Mouse (Mus musculus) kidney, postnatal 10 days (tissue): ENCODE data around the gene 2410002F23Rik.
A peak's percentile ranks its signal among the peaks of the same experiment; 100 is the strongest.
"Not testable (repeated sequence)": the region's sequence is repeated elsewhere in the genome, so short reads cannot be mapped to it uniquely, and the experiment has no call there.

ENCODE experiments used
- DNase-seq: peaks from one replicate; pipeline ENCODE4 v3.0.0; 2021; ENCODE audit warnings: mixed read lengths

The 2410002F23Rik gene

DNA sequence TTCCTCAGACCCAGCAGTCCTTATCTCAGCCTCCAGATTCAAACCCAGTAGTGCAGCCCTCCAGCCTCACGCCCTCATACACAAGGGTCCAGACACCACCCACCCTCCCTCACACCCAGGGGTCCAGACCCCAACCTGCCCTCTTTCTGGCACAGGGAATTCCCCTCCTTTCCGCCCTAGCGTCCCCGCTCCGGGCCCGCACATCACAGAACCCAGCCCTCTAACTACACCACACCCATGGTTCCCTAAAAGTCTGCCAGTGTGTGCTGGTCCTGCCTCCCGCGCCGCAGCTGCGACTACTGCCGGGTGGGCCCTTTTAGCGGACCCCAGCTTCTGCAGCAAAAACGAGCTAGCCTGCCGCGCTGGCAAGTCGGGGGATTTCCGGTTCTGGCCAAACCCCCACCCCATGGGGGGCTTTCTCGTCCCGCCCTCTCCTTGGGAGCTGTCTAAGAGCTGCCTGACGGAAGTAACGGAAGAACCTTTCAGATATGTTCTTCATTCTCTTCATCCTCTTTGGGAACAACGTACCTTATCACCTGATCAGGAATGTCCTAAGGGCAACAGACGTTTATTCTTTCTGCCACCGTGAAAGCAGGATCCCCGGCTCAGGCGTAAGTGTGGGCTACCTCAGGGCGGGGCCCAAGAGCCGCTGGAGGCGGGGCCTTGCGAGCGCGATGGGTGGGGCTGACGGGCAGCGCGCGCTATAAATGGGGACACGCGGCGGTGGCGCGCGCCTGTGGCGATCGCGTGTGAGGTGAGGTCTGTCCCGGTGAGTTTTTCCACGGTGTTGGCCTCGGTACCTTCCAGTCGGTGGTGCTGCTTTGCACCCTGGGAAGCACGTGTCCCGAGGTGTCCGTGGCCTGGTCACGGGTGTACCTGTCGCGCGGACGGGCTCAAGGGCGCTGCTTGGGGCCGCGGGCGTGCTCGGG, at the start of gene 2410002F23Rik, which contains the start of gene 1700028J19Rik:
TSS of gene 2410002F23Rik (plus strand) at position 668 of the 929 bp plus-strand sequence.
TSS of gene 1700028J19Rik (minus strand) at position 641 of the 929 bp plus-strand sequence.
- peak; percentile 94 for DNase-seq

DNA sequence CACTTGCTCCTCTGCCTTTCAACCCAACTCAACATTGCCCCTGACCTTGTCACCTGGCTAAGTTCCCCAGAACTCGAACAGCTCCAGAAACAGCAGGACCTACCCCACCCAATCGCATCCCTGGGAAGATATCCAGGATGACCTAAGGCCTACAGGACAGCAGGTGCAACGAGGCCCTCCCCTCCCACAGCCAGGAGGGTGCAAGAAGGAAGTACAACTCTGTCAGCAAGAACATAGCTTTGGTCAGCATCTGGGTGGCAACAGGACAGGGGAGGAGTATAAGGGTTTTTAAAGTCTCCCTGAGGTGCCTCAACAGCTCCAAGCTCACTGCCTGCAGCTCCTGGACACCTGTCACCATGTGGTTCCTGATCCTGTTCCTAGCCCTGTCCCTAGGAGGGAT, 48.6 kb upstream of the 2410002F23Rik start, which contains the start of gene Klk1b3:
TSS of gene Klk1b3 (plus strand) at position 301 of the 400 bp plus-strand sequence.
- no peak for DNase-seq

DNA sequence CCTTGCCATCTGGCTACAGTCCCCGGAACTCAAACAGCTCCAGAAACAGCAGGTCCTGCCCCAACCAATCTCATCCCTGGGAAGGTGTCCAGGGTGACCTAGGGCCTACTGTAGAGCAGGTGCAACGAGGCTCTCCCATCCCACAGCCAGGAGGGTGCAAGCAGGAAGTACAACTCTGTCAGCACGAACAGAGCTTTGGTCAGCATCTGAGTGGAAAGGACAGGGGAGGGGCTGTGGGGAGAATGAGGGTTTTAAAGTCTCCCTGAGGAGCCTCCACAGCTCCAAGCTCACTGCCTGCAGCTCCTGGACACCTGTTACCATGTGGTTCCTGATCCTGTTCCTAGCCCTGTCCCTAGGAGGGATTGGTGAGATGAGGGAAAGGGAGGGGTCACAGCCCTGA, 39.4 kb upstream of the 2410002F23Rik start, which contains the start of gene Klk1b4:
TSS of gene Klk1b4 (plus strand) at position 301 of the 400 bp plus-strand sequence.
- not testable (repeated sequence) for DNase-seq

DNA sequence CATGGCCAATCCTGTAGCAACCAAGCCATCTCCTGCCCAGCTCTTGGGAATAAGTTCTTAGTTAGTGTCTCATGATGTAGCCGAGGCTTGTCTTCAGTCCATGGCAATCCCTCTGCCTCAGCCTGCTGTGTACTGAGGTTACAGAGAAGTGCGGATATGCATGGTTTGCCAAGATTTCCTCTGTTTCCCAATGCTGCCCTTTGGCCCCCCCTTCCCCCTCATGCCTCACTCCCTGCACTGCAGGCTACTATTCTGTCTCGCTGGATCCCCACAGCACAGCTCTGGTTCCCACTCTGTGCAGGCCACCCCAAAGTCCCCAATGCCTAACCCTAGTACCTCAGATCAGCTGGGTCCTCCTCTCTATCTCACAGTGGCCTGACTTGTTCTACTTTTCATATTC, 38.2 kb upstream of the 2410002F23Rik start:
- DNase-seq, result no peak

DNA sequence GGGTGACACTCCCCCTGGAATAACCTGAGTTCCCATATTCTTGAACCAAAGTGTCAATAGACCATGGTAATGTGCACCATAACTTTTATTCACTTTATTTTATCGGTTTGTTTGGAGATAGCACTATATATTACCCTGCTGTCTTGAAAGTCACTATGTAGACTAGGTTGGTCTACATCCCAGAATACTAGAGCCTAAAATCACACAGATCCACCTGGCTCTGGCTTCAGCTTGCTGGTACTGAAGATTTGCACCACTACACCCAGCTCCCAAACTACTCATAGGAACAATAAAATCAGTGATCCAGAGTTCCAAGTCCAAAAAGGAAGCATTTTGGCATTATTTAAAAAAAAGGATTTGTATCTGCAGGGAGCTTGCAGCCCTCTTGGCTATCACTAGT, 30.9 kb upstream of the 2410002F23Rik start, which contains the start of gene Klk1b5:
TSS of gene Klk1b5 (plus strand) at position 301 of the 400 bp plus-strand sequence.
- no peak for DNase-seq

DNA sequence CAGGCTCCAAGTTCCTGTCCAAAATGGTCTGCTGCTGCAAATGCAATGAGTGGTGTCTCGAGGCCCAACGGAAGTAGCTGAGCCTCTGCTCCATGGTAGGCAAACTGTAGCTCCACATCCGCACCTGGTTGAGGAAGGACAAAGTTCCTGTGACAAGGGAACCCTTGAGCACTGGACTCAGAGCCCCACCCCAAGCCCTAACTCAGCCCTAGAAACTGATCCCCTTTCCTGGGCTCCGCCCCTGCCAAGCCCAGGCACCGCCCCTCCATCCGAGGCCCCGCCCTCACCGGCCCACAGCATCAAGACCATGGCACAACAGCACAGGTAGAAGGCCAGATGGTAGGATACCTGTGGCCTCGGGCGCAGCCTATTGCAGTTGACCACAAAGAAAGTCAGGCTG, 24.9 kb upstream of the 2410002F23Rik start:
- DNase-seq, result not testable (repeated sequence)

DNA sequence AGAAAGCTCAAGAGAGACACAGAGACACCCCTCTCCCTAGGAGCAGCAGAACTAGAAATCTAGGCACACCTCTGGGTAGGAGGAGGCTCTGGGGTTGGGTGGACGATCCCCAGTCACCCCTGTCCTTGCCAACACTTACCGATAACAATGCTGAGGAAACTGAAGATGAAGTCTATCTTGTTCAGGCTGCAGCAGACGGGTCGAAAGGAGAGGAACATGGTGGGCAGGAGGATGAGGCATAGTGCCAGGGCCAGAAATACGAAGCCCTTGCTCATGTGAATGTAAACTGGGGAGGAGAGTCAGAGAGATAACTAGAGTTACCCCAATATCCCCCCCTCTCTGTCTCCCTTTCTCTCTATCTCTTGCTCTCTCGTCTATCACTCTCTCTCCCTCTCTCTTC, 24.2 kb upstream of the 2410002F23Rik start:
- DNase-seq, result not testable (repeated sequence)

DNA sequence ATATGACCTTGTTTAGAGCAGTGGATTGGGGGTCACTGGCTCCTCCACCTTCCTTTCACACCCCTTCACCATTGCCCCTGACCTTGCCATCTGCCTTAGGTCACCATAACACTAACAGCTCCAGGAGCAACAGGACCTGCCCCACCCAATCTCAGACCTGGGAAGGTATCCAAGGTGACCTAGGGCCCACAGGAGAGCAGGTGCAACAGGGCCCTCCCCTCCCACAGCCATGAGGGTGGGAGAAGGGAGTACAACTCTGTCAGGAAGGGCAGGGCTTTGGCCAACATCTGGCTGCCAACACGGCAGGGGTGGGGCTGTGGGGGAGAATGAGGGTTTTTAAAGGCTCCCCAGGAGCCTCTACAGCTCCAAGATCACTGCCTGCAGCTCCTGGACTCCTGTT, 21.4 kb upstream of the 2410002F23Rik start, which contains the start of gene Klk1:
TSS of gene Klk1 (plus strand) at position 285 of the 400 bp plus-strand sequence.
- DNase-seq, result peak; percentile 18

DNA sequence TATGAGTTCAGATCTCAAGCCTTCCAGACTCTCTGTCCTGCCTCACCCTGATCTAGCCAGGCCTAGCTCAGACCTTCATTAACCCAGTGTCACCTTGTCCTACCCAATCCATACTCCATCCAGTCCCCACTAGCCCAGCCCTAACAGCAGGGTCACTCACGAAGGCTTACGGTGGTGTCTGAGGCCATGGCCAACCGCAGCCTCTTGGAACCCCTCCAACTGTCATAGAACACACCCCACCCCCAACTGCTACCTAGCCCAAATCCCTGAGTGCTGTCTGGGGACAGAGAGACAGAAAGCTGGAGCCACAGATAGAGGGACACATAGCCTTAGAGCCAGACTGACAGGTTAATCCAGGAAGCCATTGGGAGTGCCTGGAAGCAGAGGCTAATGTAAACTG, 10.6 kb upstream of the 2410002F23Rik start, which contains the start of gene Gm36864:
TSS of gene Gm36864 (plus strand) at position 269 of the 400 bp plus-strand sequence.
- DNase-seq, result no peak

DNA sequence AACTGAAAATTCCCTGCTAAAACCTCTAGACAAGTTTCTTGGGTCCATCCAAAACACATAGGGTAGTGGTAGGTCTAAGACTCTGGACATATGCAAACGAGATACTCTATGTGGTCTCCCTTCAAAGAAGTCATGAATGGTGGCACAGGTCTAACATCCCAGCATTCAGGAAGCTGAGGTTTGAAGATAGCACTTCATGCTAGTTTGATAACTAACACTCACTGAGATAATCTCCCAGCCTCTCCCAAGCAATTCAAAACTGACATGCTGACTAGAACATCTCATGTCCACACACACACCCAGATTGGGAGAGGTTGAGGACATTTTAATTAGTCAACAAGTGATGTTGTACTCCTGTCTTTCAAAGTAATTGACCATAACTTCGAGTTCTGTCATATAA, 6.6 kb upstream of the 2410002F23Rik start:
- DNase-seq, result no peak

DNA sequence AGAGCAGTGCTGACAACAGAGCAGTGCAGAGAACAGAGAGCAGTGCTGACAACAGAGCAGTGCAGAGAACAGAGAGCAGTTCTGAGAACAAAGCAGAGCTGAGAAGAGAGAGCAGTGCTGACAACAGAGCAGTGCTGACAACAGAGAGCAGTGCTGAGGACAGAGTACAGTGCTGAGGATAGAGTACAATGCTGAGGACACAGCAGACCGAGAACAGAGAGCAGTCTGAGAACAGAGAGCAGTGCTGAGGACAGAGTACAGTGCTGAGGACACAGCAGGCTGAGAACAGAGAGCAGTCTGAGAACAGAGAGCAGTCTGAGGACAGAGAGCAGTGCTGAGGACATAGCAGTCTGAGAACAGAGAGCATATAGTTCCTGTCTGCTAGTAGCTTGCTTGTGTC, 5.8 kb upstream of the 2410002F23Rik start:
- no peak for DNase-seq

DNA sequence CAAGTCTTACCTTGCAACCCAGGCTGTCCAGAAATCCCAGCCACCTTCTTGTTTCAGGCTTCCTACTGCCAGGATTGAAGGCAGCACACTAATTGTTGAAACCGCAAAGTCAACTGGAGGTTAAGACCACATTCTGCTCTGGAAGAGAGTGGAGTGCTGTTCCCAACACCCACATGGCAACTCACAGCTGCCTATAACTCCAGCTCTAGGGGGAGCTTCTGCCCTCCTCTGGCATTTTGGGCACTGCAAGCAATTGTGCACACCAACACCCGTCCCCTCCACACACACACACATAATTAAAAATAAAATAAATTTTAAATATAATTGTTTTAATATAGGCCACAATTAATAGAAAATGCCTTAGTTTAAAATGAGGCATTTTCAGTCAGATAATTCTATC, 5.4 kb upstream of the 2410002F23Rik start:
- no peak for DNase-seq

DNA sequence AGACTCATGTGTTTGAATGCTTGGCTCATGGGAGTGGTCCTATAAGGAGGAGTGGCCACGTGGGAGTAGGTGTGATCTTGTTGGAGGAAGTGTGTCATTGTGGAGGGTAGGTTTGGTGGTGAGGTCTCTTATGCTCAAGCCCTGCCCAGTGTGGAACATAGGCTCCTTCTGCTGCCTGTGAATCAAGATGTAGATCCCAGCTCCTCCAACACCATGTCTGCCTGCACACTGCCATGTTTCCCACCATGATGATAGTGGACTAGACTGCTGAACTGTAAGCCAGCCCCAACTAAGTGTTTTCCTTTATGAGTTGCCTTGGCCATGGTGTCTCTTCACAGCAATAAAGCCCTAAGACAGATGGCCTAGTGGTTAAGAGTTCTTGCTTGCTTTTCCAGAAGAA, 2.4 kb upstream of the 2410002F23Rik start:
- no peak for DNase-seq

DNA sequence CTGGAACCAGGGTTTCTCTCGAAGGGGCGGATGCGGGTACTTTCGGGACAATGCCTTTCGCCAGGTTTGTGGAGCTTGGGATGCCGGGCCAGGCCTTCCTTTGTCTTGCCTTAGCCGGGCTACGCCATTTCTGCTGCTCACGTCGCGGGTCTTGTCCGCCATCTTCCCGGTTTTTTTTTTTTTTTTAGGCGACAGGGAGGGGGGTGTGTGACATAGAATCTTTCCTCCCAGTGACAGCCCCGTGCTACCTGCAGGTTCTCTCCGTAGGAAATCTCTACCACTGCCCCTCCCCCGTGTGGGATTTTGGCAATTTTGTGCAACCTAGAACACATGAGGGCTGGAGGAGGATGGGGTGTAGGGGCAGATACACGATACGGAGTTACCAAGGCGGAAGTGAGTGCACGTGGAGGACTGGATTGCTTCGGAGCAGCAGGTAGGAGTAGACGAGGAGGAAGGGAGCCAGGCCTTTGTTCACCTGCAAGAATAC, 505 bp downstream of the 2410002F23Rik start:
- DNase-seq, result no peak

DNA sequence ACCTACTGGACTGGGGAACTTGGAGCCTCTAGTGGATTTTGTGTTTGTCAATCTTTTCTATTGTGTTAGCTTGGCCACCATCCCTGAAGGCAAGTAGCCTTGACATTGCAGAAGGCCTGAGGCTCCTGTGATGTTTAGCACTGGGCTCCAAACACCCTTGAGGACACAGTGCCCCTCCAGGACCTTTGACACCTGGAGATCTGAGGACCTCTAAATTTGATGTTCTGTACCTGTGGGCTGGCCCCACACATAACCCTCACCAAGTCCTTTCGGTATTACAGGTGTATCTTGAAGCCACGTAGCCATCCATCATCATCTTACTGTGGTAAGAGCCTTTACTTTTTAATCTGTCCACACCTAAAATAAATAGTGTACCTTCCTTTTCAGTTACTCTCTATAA, 1.4 kb downstream of the 2410002F23Rik start:
- DNase-seq, result no peak

DNA sequence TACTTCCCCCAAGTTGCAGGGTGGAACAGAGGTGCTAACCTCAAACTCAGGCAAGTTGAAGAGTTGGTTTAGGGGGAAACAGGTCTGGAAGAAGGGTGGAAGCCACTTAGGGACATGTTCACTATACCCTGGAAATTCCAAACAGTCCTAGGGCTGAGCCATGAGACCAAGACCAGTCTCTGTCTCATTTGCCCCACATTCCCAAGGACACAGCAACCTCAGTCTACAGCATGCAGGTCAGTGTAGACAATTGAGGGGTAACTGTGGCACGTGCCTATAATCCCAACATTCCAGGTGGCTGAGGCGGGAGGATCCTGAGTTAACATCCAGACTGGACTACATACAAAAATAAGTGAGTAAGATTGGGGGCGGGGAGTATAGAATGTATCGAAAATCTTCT, 2.7 kb downstream of the 2410002F23Rik start:
- DNase-seq, result no peak

DNA sequence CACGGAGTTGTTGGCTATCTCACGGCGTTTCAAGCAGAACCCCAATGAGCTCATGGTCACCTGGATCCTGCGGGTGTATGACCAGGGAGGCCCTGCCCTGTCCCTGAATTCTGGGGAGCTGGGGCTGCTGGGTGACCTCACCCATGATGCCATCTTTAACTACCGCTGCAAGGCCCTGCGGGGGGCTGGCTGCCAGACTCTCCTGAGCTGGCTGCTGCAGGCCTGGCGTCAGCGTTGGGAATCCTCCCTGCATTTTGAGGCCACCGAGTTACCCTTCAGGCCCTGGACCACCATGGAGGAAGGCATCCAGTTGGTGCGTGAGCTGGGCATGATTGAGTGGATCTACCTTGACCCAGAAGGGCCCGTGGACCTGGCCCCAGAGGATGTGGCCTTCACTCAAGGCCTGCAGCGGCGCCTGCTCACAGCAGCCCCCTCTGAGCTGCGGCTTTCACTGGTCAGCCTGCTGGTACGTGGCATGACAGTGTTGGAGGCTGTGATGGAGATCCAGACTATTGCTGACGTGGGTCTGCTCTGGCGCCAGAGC, 4.3 kb downstream of the 2410002F23Rik start:
- DNase-seq, result not testable (repeated sequence)

DNA sequence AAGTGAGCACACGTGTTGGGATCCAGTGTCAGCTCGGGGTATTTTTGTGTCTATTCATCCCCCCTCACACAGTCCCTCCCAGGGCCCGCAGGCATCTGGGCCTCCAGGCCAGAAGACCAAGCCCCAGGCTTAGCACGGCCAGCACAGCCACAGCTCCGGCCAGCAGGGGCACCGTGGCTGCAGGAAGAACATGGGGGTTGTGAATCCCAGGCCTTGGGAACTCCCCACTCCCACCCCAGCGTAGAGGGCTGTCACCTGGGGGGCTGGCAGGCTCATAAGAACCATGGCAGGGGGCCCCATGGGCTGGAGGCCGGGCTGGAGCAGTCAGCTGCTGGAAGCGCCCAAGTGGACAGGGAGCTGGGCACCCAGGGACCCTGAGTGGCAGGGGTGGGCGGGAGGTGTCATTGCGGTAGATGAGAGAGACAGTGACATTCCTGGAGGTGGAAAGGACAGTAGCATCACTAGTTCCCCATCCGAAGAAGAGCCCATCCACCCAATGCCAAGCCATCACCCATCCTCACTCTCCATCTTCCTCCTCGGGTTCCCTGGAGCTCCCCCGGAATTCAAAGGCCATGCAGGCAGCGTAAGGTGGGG, 6.6 kb downstream of the 2410002F23Rik start:
- no peak for DNase-seq

DNA sequence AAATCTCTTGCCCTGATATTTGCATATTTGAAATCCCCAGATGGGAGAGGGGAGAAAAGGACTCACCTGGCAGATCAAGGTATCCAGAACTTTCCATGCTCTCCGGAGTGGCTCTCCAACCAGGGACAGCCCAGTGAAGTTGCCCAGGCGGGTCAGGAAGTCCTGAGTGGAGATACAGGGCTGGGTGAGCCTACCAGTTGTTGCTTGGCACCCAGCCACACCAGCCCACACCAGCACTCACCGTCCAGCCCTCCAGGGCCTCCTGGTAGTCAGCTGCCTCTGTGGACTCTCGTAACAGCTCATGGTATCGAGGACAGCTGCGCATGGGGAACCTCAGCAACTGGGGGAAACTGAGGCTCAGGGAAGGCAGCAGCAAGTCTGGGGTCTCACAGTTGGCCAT, 8.4 kb downstream of the 2410002F23Rik start:
- no peak for DNase-seq

DNA sequence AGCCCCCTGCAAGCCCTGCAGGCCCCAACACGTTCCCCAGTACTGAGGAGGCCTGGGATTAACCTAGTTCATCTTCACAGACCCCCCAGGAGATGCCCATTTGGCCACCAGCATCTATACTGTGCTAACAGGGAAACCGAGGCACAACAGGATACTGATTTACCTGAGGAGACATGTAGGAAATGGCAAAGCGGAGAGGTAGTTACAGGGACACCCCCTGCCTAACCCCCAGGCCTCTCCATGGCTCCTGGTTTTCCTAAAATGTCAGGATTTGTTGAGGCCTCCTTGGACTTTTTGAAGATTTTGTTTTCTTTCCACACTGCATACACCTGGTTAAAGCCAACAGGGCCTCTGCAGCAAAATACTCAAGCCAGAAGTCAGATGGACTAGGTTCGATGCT, 10.8 kb downstream of the 2410002F23Rik start, which contains the start of gene Acp4:
TSS of gene Acp4 (minus strand) at position 101 of the 400 bp plus-strand sequence.
- no peak for DNase-seq

DNA sequence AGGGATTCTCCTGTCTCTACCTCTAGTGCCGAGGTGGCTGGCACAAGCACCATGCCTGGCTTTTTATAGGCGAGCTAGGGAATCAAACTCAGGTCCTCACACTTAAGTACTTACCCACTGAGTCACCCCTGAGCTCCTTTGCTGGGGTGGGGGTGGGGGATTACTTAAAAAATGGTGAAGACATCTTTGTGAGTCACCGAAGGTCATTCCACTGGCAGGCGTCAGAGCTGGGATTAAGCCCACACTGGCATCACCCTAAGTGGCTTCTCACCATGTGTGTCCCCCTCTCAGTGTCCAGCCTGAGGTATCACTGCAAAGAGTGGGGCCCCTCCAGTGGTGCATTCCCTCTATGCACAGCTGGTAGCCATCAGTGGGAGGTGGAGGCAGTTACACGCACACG, 13.9 kb downstream of the 2410002F23Rik start:
- no peak for DNase-seq

DNA sequence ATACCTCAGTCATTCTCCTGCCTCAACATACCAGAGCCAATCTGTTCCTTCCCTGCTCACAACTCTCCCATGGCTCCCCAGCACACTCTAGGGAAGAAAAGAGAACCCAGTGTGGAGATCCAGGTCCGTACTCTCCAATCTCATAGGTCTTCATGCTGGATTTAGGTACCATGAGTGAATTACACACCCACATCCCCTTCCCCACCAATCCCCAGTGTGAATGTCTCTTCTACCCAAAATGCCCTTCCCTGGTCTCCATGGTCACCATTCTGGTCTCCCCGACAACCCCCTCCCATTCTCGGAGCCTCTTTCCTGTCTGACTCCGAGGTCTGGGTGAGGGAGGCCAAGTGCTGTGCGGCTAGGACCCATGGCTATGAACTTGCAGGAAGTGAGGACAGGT, 14.6 kb downstream of the 2410002F23Rik start, which contains the start of gene Gm15517:
TSS of gene Gm15517 (plus strand) at position 301 of the 400 bp plus-strand sequence.
- DNase-seq, result no peak
